Mouse (Mus musculus): Measurements from ENCODE around the gene Evi5.
A peak's percentile ranks its signal among the peaks of the same experiment; 100 is the strongest.

- TF ChIP-seq USF1 (IDR thresholded peaks at IDR 0.05; ENCODE audit: low read depth) (no peak), MYOD1 (IDR thresholded peaks at IDR 0.05; ENCODE audit: control insufficient read depth in 1 of 3, insufficient read length in 2 of 3, low read depth in 2 of 3) (no peak), MYOG (IDR thresholded peaks at IDR 0.05; ENCODE audit: control insufficient read depth in 1 of 3, insufficient read depth in 1 of 3, insufficient read length in 2 of 3, low read depth in 2 of 3) (no peak), MAX (IDR thresholded peaks at IDR 0.05; ENCODE audit: low read depth) (no peak), POLR2AphosphoS2 (IDR thresholded peaks at IDR 0.05; ENCODE audit: insufficient read length, low read depth) (peak; percentile 69), POLR2A (IDR thresholded peaks at IDR 0.05; ENCODE audit: insufficient read length, low read depth) (no peak)
Observed at GRCm38 (mm10) chr5:107908514-107909110, 33.7 kb upstream of the Evi5 start.

All from myocyte (in vitro differentiated cells).